Mouse (Mus musculus): ENCODE measurements around the gene Dhx16.

DNA sequence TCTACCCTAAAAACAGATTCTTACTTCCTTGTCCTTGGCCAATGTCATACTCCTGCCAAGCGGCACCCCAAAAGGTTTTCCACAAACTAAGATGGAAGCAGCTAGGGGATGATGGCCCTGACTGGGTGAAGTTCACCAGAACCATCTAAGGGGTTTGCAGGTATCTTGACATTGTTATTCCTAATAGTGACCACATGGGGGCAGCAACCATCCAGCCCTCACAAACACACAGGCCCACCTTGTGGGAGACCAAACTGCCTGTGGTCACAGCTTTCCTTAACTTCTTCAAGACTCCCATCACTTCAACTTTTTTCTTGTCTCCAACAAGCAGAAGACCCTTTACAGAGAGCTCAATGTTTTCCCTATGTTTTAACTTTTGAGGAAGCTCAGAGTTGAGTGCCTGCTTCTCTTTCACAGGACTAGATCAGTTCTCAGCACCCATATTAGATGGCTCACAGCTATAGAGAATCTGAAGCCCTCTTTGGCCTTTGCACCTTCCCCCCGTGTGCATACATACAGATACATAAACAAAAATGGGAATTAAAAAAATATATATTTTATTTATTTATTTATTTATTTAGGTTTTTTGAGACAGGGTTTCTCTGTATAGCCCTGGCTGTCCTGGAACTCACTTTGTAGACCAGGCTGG lies 58.2 kb downstream of the Dhx16 start:
- TF ChIP-seq CTCF (conservative IDR thresholded peaks at IDR 0.05; ENCODE audit: low read length) (peak; percentile 71), NANOG (IDR thresholded peaks at IDR 0.05; ENCODE audit: borderline replicate concordance, low read length) (no peak), POU5F1 (IDR thresholded peaks at IDR 0.05; ENCODE audit: borderline replicate concordance, low read length) (no peak)
